Mouse (Mus musculus): ENCODE data around the gene Mdh1b.

DNA sequence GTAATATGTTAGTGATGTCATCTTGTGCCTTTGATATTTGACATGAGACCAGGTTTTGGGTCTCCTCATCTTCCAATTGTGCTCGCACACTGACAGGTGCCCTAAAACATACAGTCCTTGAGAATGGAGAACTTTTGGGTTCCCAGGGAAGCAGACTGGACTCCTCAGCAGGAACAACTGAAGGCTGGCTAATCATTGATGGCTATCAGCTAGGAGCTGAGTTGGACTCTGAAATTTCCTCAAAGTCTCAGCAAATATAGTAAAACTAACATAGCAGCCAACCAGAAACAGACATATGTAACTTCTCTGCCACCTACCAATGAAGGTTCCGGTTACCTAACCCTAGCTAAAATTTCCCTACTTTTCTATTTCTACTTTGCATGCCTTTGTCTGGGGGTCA is 64.0 kb downstream of the Mdh1b start:
- TF ChIP-seq MAX (IDR thresholded peaks at IDR 0.05) (no peak), CTCF (IDR thresholded peaks at IDR 0.05; ENCODE audit: control insufficient read depth, insufficient read depth, insufficient read length) (no peak)

Data from C2C12 (cell line).